Mouse (Mus musculus) C2C12 (cell line): Measurements from ENCODE around the gene Dnajc17. TPM values are rescaled to one million over a fixed set of nuclear protein-coding genes. Genes with fewer than 3 reads are reported as not detected.

Source experiments
- H3K27me3 ChIP-seq: one replicate; pipeline ENCODE4 v1.6.1; 2011; ENCODE audit not compliant: control insufficient read depth, insufficient read depth, insufficient read length
- H3K36me3 ChIP-seq: one replicate; pipeline ENCODE4 v1.6.1; 2011; ENCODE audit not compliant: control insufficient read depth, insufficient read depth
- H3K4me3 ChIP-seq: one replicate; pipeline ENCODE4 v1.5.1; 2011; ENCODE audit warnings: mild to moderate bottlenecking, control low read depth; ENCODE audit not compliant: poor library complexity, insufficient read depth, severe bottlenecking
- H3K79me2 ChIP-seq: one replicate; pipeline ENCODE4 v1.6.1; 2011; ENCODE audit not compliant: control insufficient read depth, insufficient read depth
- H3K79me3 ChIP-seq: one replicate; pipeline ENCODE4 v1.6.1; 2011; ENCODE audit warnings: low read depth, control low read depth
- H3ac ChIP-seq: one replicate; pipeline ENCODE3; 2011; ENCODE audit warnings: low read depth; ENCODE audit not compliant: control insufficient read depth, insufficient read length
- CEBPB ChIP-seq: IDR thresholded peaks from one replicate; pipeline ENCODE4 v1.6.1; 2011; ENCODE audit warnings: low read depth, mild to moderate bottlenecking, control low read depth, moderate library complexity
- CTCF ChIP-seq: IDR thresholded peaks from one replicate; pipeline ENCODE4 v1.5.1; 2011; ENCODE audit not compliant: control insufficient read depth, insufficient read depth, insufficient read length
- FOSL1 ChIP-seq: IDR thresholded peaks from one replicate; pipeline ENCODE4 v1.8.0; 2011; ENCODE audit warnings: mild to moderate bottlenecking, low read length; ENCODE audit not compliant: poor library complexity, insufficient read depth, severe bottlenecking
- MAX ChIP-seq: IDR thresholded peaks from one replicate; pipeline ENCODE4 v1.6.1; 2011; ENCODE audit warnings: mild to moderate bottlenecking, control low read depth
- MYOD1 ChIP-seq: IDR thresholded peaks from one replicate; pipeline ENCODE4 v1.6.1; 2011; ENCODE audit warnings: low read depth; ENCODE audit not compliant: control insufficient read depth, insufficient read length
- MYOG ChIP-seq: IDR thresholded peaks from one replicate; pipeline ENCODE4 v1.6.1; 2011; ENCODE audit not compliant: control insufficient read depth, insufficient read length; ENCODE audit errors: extremely low read depth
- USF1 ChIP-seq: IDR thresholded peaks from one replicate; pipeline ENCODE4 v1.6.1; 2011; ENCODE audit warnings: low read depth, mild to moderate bottlenecking, control low read depth, moderate library complexity
- polyA plus RNA-seq: library from polyadenylated mRNA; unstranded; fragments of >200 nt; fragmentation: generic; extraction: Trizol; gene quantifications from one replicate; pipeline ENCODE4 v1.2.1, GENCODE M21; 2012; ENCODE audit warnings: missing spikeins

The Dnajc17 gene
- polyA plus RNA-seq, 1 experiment, result 12.3 TPM

DNA sequence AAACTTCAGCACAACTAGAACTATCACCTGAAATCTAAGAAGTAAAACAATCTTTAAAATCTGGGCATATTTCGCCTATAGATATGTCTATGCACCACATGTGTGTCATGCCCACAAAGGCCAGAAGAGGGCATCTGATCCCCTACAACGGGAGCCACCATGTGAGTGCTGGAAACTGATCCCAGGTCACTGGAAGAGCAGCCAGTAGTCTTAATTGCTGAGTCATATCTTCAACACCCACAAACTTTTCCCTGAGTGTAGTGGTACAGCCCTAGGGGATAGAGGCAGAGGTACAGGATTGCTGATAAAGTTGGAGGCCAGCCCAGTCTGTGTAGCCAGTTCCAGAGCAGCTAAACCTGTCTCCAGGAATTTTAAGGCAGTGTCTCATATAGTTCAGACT lies 63.4 kb downstream of the Dnajc17 start:
- Histone ChIP-seq H3ac (no peak overlapping the region), H3K27me3 (no peaks in the 10 kb centered on the region), H3K4me3 (no peak overlapping the region), H3K36me3 (peaks cover 69% of the 10 kb centered on the region), H3K79me2 (no peaks in the 10 kb centered on the region), H3K79me3 (no peaks in the 10 kb centered on the region)
- no peak for TF ChIP-seq CTCF
- TF ChIP-seq MYOD1, result no peak
- TF ChIP-seq MAX, result no peak
- TF ChIP-seq MYOG, result no peak
- TF ChIP-seq CEBPB, result no peak
- no peak for TF ChIP-seq FOSL1
- TF ChIP-seq USF1, result no peak

DNA sequence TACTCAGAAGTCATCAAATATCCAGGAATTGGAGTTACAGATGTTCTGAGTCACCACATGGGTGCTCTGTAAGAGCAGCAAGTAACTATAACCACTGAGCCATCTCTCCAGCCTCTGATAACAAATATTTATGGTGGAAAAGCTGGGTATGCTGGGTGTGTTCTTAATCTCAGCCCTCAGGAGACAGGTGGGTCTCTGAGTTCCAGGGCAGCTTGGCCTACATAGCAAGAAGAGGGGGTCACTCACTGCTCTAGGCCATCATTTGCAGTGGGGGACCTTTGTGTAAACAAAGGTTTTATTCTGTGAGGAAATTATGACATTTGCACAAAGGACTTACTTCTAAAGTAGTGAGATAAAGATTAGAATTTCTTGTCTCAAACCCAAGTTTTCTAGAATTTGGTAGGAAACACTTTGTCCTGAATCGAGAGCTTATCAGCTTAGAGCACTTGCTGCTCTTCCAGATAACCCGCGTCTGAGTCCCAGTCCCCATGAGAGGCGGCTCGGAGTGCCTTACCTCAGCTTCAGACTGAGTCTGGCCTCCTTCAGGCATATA lies 72.2 kb downstream of the Dnajc17 start:
- Histone ChIP-seq H3K4me3 (no peak overlapping the region), H3ac (no peak overlapping the region), H3K36me3 (peaks cover 82% of the 10 kb centered on the region), H3K27me3 (no peaks in the 10 kb centered on the region), H3K79me2 (no peaks in the 10 kb centered on the region), H3K79me3 (no peaks in the 10 kb centered on the region)
- TF ChIP-seq CEBPB (no peak), USF1 (no peak), MYOG (no peak), MYOD1 (no peak), MAX (no peak), FOSL1 (no peak), CTCF (no peak)

Other genes with a start within 250 kb of the Dnajc17 start
- gene Ccdc32, start 179.4 kb downstream of the Dnajc17 start, polyA plus RNA-seq, result 9.3 TPM
- 4.2 TPM for gene Rpusd2, start 174.0 kb downstream of the Dnajc17 start, polyA plus RNA-seq
- 3.2 TPM for gene Knl1, start 161.7 kb downstream of the Dnajc17 start, polyA plus RNA-seq
- 28.6 TPM for gene Rad51, start 96.0 kb downstream of the Dnajc17 start, polyA plus RNA-seq
- 21.8 TPM for gene Rmdn3, start 51.8 kb downstream of the Dnajc17 start, polyA plus RNA-seq
- gene Gchfr, start 41.0 kb downstream of the Dnajc17 start, polyA plus RNA-seq, result 80.5 TPM
- gene Gm14137, start 34.3 kb downstream of the Dnajc17 start, polyA plus RNA-seq, result 1.5 TPM
- 27.1 TPM for gene Zfyve19, start 178 bp downstream of the Dnajc17 start, polyA plus RNA-seq
- gene Ppp1r14d, start 21.1 kb upstream of the Dnajc17 start, polyA plus RNA-seq, result 0.12 TPM
- gene Spint1, start 28.6 kb upstream of the Dnajc17 start, polyA plus RNA-seq, result 0.82 TPM
- 0.55 TPM for gene Rhov, start 62.5 kb upstream of the Dnajc17 start, polyA plus RNA-seq
- 14.9 TPM for gene Vps18, start 79.9 kb upstream of the Dnajc17 start, polyA plus RNA-seq
- gene Dll4, start 117.0 kb upstream of the Dnajc17 start, polyA plus RNA-seq, result not detected
- 60.7 TPM for gene Chac1, start 142.4 kb upstream of the Dnajc17 start, polyA plus RNA-seq